Mouse (Mus musculus) layer of hippocampus, adult 2 months (tissue): ENCODE measurements at regions not wholly inside any gene's neighbourhood (a gene's known extent, or its start where the extent isn't known, plus 50 kb on each side); places are given as distances from the start of the nearest gene placed in this dataset.

Source experiments
- DNase-seq, 2 experiments: peaks; one replicate each; pipeline ENCODE4 v3.0.0; 2022; ENCODE audit warnings: low spot score in 2 of 2
- H3K27ac ChIP-seq: fragments of 200-600 bp; 2 replicates; pipeline ENCODE4 v1.8.1; 2022
- H3K4me3 ChIP-seq: fragments of 200-600 bp; 2 replicates; pipeline ENCODE4 v1.8.1; 2022; ENCODE audit warnings: mild to moderate bottlenecking
- CTCF ChIP-seq: fragments of 200-600 bp; conservative IDR thresholded peaks from 2 replicates; pipeline ENCODE4 v1.8.1; 2022; ENCODE audit warnings: antibody characterized with exemption, mild to moderate bottlenecking, moderate library complexity

GRCm38 (mm10) chr16:70260151-70260550 lies 53.6 kb upstream of the Gbe1 start:
- no peak for DNase-seq
- Histone ChIP-seq H3K27ac (no peak overlapping the region), H3K4me3 (no peak overlapping the region)
- no peak for TF ChIP-seq CTCF
